Mouse (Mus musculus) brain, embryonic 14.5 days (tissue): ENCODE measurements around the gene Gm21094. TPM values are rescaled to one million over a fixed set of nuclear protein-coding genes. Genes with fewer than 3 reads are reported as not detected.
"Not testable (repeated sequence)": the region's sequence is repeated elsewhere in the genome, so short reads cannot be mapped to it uniquely, and the experiment has no call there.

Source experiments
- DNase-seq: peaks from one replicate; pipeline ENCODE4 v3.0.0-alpha.2; 2011; ENCODE audit warnings: low read depth
- polyA plus RNA-seq: library from polyadenylated mRNA; depleted of rRNA; stranded (reverse); fragments of >200 nt; gene quantifications from 2 replicates; pipeline ENCODE4 v1.2.3, GENCODE M21; 2012; rRNA removed

Gene Gm21094
- not detected in 2 replicates for polyA plus RNA-seq

DNA sequence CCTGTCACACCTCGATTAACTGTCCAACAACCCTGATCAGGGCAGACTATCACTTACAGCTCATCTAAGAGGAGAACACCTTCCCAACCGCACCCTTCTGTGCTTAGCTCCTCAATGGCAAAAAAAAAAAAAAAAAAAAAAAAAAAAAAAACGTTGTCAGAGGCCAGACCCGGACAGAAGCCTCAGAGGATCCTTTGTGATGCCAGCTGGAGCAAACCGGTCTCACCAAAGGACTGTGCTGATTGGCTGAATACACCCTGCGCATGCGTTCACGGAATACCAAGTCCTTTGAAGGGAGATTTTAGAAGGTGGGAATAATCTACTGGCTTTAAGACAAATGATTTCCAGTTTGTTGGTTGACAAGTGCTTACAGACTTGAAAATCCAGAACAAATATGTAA, at the start of gene Gm21094:
Gene Gm21094, minus strand, starts transcription at position 101 of the 400 bp plus-strand sequence.
- not testable (repeated sequence) for DNase-seq
